Mouse (Mus musculus) inflammation-experienced regulatory T-cells, adult 6 months (primary cell): ENCODE data around the gene Olfr1466. TPM values are rescaled to one million over a fixed set of nuclear protein-coding genes. Genes with fewer than 3 reads are reported as not detected.

Experiments used
- ATAC-seq: one replicate; pipeline ENCODE4 v1.8.0; 2017
- polyA plus RNA-seq, 3 experiments: library from polyadenylated mRNA; unstranded; fragments of 100-300 nt; shearing (Covaris generic); gene quantifications; one replicate each; pipeline ENCODE4 v1.2.1; 2017

The Olfr1466 gene
- polyA plus RNA-seq: not detected

DNA sequence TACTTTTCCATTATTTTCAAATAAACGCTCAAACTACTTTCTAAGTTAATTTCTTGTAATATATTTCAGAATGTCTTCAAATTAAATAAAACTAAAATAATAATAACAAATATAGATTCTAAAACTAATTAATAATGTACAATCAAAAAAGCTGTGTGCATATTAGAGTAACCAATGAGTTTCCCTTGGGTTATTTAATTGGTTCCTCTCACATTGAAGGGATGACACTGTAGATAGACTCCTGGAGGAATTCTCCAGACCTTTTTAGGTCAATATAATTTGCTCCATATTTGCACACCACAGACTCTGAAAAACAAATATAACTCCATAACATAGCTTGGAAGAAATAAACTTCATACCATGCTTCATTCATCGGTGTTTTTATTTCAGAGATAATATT lies at the start of gene Olfr1466:
TSS of gene Olfr1466 (plus strand) at position 301 of the 400 bp plus-strand sequence.
- ATAC-seq: no peak

DNA sequence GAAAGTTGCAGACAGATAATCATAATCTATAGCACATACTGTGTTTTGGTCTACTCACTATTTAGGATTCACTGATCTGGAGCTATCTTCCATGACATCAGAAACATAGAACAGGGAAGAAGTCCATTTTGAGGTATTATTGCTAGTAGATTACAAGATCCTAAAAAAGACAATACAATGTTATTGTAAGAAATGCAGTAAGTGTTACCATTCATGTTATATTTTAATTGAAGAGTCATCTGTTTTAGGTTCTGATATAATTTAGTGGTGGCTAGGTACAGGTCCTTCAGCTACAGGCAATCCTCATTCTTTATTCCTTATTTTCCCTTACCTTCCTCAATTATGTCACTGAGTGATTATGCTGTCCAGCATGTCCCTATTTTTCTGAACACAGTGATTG lies 23.2 kb upstream of the Olfr1466 start, which contains the start of gene Olfr1465:
TSS of gene Olfr1465 (minus strand) at position 101 of the 400 bp plus-strand sequence.
- no peak for ATAC-seq

DNA sequence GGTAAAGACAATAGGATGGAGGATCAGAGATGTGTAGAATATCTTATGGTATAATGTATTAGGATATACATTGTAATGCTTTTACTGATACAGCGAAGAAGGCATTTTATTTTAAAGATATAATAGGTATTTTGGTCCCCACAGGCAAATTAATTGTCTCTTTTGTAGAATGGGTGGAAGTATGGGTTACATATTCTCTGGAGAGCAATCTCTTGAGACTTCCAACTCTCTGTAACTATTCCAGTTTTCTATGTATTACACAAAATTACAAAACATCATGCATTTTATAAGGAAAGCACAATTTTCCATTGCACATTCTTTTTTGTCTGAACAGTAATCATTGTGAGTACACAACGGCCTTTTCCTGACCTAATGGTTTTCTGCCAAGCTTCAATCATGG lies 23.3 kb downstream of the Olfr1466 start, which contains the start of gene Olfr1467:
TSS of gene Olfr1467 (plus strand) at position 301 of the 400 bp plus-strand sequence.
- no peak for ATAC-seq

Other genes starting within 250 kb of the Olfr1466 start
- not detected for gene Olfr1457, start 241.0 kb upstream of the Olfr1466 start, polyA plus RNA-seq
- not detected for gene Olfr1458, start 232.1 kb upstream of the Olfr1466 start, polyA plus RNA-seq
- under 1 TPM in 1 of 3 experiments, not detected in 2; 0.08 TPM for gene Olfr1459, start 189.3 kb upstream of the Olfr1466 start, polyA plus RNA-seq
- not detected for gene Olfr1461, start 175.9 kb upstream of the Olfr1466 start, polyA plus RNA-seq
- not detected for gene Olfr1462, start 153.1 kb upstream of the Olfr1466 start, polyA plus RNA-seq
- not detected for gene Olfr1463, start 107.5 kb upstream of the Olfr1466 start, polyA plus RNA-seq
- gene Olfr1465, start 23.3 kb upstream of the Olfr1466 start, polyA plus RNA-seq: not detected
- gene Olfr1467, start 23.4 kb downstream of the Olfr1466 start, polyA plus RNA-seq: not detected
- not detected for gene Olfr1469, start 69.0 kb downstream of the Olfr1466 start, polyA plus RNA-seq
- not detected for gene Olfr1471, start 104.5 kb downstream of the Olfr1466 start, polyA plus RNA-seq
- not detected for gene Olfr1472, start 117.2 kb downstream of the Olfr1466 start, polyA plus RNA-seq
- not detected for gene Olfr1474, start 130.7 kb downstream of the Olfr1466 start, polyA plus RNA-seq
- gene Olfr1475, start 141.3 kb downstream of the Olfr1466 start, polyA plus RNA-seq: not detected
- under 1 TPM in 1 of 3 experiments, not detected in 2; 0.16 TPM for gene Olfr1477, start 161.7 kb downstream of the Olfr1466 start, polyA plus RNA-seq
- not detected for gene Olfr1480, start 189.1 kb downstream of the Olfr1466 start, polyA plus RNA-seq
- not detected for gene Olfr1484, start 244.6 kb downstream of the Olfr1466 start, polyA plus RNA-seq